Mouse (Mus musculus) megakaryocyte progenitor cell, adult 5-6 weeks (primary cell): Measurements from ENCODE around the gene Hnrnpab. TPM values are rescaled to one million over a fixed set of nuclear protein-coding genes. Genes with fewer than 3 reads are reported as not detected.

Source experiments
- ATAC-seq: replicated peaks from 2 replicates; pipeline ENCODE4 v1.8.0; 2016; ENCODE audit warnings: mild to moderate bottlenecking, moderate TSS enrichment, inconsistent platforms; ENCODE audit not compliant: poor library complexity
- total RNA-seq, 2 experiments: library from RNA; stranded (forward) in 1 of 2; stranded (reverse) in 1 of 2; fragments of 157-497, 149-512 nt in 1 of 2; fragments of 200-1000 nt in 1 of 2; gene quantifications; 2 replicates each; pipeline versions ENCODE4 v1.2.3 to v1.2.4; 2015 to 2017

Gene Hnrnpab
- total RNA-seq (2015) (645 and 667 TPM in 2 replicates), total RNA-seq (2017) (984 and 1,159 TPM in 2 replicates)

DNA sequence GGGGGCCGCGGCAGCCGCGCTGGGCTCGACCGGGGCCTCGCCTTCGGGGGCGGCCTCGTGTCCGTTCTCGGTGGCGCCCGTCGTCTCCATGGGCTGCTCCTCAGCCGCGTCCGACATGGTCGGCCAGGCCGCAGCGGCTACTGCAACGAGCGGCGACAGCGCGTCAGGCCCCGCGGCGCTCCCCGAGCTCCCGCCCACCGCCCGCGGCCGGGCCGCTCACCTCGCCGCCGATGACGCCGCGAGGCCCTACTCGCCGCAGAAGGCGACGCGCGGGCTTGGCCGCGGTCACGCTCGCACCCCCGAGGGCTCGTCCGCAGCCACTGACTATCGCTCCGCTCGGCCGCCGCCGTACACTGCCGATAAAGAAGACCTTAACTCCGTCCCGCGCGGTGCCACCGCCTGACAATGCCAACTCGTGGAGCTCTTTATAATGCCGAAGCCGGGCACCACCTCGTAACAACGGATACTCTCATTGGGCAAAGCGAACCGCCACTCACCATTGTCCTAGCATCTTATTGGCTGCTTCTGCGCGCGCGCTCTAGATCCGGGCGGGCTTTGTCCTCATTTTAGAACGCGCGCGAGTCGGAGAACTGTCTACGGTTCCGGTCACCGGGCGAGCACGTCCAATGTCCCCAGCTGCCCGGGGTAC, at the start of gene Hnrnpab:
TSS of gene Hnrnpab (minus strand) at position 401 of the 649 bp plus-strand sequence.
- peak; percentile 74 for ATAC-seq

DNA sequence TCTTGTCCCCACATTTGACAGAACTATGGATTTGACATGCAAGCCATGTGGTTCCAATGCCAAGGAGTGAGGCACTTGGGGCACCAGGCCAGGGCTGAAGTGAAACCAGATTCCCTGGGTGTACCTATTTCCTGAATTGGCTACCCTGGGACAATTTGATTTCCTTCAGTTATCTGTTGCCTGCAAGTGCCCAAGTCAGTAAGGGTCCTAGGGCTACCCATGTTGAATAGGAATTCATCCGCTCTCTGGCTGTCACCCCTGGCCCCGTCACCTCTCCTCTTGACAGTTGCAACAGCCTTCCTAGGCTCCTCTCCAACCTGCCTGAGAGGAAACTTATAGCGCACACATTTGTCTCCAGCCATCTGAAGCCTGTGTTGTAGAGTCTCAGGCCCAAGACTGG, 48.2 kb upstream of the Hnrnpab start:
- no peak for ATAC-seq

DNA sequence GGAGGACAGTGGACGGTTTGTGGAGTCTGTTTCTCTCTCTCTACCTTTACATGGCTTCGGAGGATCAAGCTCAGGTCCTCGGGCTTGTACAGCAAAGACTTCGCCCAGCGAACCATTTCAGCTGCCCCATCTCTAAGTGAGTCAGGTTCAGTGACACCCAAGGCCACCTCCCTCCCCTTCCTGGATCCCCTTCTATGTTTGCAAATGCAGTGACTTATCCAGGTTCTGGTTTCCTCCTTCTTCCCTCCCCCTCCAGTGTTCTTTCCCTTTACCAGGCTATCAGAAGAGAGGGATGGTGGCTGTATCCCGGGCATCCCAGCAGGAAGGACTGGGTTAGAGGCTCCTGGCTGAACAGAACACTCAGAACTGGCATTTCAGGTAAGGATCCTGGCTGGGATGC, 47.1 kb upstream of the Hnrnpab start:
- no peak for ATAC-seq

GRCm38 (mm10) chr11:51652889-51653418, 46.3 kb upstream of the Hnrnpab start:
- no peak for ATAC-seq

DNA sequence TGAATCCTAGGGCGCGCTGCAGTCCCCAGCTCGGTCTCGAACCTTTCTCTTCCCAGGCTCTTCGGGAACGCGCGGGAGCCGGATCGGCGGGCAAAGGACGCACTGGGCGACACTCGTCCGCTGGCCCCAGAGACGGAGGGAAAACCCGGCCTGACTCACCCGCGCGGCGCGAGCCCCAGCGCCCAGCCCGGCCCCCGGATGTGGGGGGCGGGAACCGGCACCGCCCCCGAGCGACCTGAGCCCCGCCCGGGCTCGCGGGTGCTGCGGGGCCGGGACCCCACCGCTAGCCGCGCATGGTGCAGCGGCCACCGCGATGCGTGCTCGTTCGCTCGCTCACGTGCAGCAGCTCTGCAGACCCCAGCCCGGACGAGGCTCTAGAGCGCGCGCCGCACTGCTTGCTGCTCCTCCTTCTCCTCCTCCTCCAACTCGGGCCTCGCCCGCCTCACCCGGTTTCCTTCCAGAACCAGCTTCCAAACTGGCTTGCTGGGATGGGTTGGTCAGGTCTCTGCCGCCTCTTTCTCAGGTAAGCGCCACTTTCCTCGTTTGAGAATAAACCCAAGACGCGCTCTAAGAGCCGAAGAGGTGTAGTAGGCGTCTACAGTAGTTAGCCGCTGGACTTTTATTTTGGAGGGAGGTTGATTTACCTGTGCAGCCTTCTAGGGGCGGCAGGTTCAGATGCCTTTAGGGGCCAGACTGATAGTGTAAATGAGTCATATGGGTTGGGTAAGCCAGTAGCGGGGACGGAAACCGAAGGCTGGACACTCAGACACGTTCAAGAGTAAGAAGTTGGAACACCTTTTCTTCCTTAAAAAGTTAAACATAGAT, 44.3 kb upstream of the Hnrnpab start, which contains the start of the genes N4bp3 and D930048N14Rik:
TSS of gene N4bp3 (minus strand) at position 152 of the 825 bp plus-strand sequence.
TSS of gene D930048N14Rik (plus strand) at position 264 of the 825 bp plus-strand sequence.
- ATAC-seq = peak; percentile 52

- ATAC-seq = 0 out of 2 replicates have a peak, but pooled peaks have one; percentile 25
Observed at GRCm38 (mm10) chr11:51650261-51650660, 43.6 kb upstream of the Hnrnpab start.

- ATAC-seq = peak; percentile 43
Observed at GRCm38 (mm10) chr11:51649889-51650199, 43.2 kb upstream of the Hnrnpab start.

DNA sequence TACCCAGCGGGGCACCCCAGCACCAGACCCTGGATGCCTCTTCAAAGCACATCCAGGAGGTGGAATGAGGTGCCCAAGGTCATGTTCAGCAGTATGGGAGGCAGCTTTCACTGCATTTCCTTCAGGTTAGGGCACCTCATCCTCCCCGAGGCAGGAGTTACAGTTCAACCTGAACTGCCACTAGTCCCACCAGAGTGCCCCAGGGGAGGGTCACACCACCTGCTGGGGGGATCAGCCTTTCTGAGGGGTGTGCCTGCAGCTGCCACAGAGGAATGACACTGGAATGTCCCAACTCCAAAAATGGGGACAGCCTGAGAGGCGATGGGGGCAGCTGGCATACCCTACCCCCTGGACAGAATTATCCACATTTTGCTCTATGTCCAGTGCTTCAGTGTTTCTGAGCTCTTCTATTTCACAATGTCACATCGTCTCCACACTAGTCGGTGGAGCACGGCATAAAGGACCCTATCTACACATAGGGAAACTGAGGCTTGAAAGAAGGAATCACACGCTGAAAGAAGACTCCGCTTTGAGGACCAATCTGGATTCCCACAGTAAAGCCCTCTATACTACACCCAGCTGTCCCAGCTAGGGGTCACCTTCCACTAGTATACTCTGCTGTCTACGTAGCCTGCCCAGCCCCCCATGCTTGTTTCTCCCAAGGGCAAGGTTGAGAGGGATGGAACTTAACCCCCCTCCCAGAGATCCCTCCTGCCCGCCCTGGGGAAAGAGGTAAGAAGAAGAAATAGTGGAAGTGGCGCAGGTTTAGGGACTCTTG, 42.7 kb upstream of the Hnrnpab start:
- ATAC-seq = no peak

GRCm38 (mm10) chr11:51648566-51648965, 41.9 kb upstream of the Hnrnpab start:
- no peak for ATAC-seq

GRCm38 (mm10) chr11:51646751-51647667, 40.4 kb upstream of the Hnrnpab start:
- no peak for ATAC-seq

- ATAC-seq = no peak
Observed at GRCm38 (mm10) chr11:51646245-51646644, 39.6 kb upstream of the Hnrnpab start.

GRCm38 (mm10) chr11:51645293-51645692, 38.6 kb upstream of the Hnrnpab start:
- no peak for ATAC-seq

GRCm38 (mm10) chr11:51644217-51644616, 37.6 kb upstream of the Hnrnpab start:
- ATAC-seq = peak; percentile 87

- ATAC-seq = peak; percentile 41
Observed at GRCm38 (mm10) chr11:51643761-51644160, 37.1 kb upstream of the Hnrnpab start.

DNA sequence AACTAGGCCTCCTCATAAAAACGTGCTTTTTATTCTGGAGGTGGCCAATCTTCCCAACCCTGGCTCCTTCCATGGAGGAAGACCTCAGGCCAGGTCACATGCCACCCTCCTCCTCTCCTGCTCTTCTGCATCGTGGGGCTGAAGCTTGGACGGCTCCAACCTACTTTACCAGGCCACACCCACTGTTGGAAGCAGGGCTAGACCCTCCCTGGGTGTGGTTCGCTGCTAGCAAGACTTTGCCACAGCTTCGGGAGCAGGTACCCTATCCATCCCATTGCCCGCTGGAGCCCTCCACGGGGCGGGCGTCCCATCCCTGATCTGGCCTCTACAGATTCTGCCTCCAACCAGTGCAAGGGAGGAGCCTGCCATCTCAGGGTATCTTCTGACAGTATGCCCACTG, 36.6 kb upstream of the Hnrnpab start:
- ATAC-seq = no peak

GRCm38 (mm10) chr11:51640748-51641147, 34.1 kb upstream of the Hnrnpab start:
- ATAC-seq = no peak

- ATAC-seq = no peak
Observed at GRCm38 (mm10) chr11:51638497-51638896, 31.9 kb upstream of the Hnrnpab start.

GRCm38 (mm10) chr11:51637971-51638414, 31.3 kb upstream of the Hnrnpab start:
- peak; percentile 71 for ATAC-seq

DNA sequence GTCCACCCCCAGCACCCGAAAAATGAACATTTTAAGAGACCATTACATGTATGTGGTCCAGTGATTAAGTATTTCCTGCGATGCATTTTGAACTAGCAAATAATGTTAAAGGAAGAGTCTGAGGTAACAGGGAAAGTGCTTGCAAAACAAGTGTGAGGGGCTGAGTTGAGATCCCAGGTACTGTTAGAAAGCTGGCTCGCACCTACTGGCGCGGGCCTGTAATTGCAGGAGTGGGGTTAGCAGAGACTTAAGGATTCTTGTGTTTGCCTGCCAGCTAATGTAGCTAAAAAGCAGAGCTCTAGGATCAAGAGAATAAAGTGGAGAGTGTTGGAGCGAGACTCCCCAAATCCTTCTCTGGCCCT, 29.7 kb upstream of the Hnrnpab start:
- ATAC-seq = peak; percentile 61
